Mouse (Mus musculus) liver, embryonic 11.5 days (tissue): ENCODE measurements around the gene Vmn1r67. TPM values are rescaled to one million over a fixed set of nuclear protein-coding genes. Genes with fewer than 3 reads are reported as not detected.

ENCODE experiments used
- ATAC-seq: fragments of 200-750 bp; cut with Nextera tagmentation; replicated peaks from 2 replicates; pipeline ENCODE4 v1.8.0; 2017; ENCODE audit warnings: moderate number of reproducible peaks, mild to moderate bottlenecking, moderate TSS enrichment, moderate library complexity; ENCODE audit not compliant: low FRiP score
- DNase-seq: peaks from one replicate; pipeline ENCODE4 v3.0.0-alpha.2; 2017; ENCODE audit warnings: low spot score
- H3K27ac ChIP-seq: fragments of 300-500 bp; sonication (generic); 2 replicates; pipeline ENCODE4 v1.5.1; 2014; ENCODE audit warnings: mild to moderate bottlenecking, low read depth, low read length, control low read depth
- H3K27me3 ChIP-seq: fragments of 300-500 bp; sonication (generic); replicated peaks from 2 replicates; pipeline ENCODE4 v1.6.1; 2014; ENCODE audit warnings: low read length, mixed read lengths; ENCODE audit not compliant: control insufficient read depth, insufficient read depth
- H3K36me3 ChIP-seq: fragments of 300-500 bp; sonication (generic); 2 replicates; pipeline ENCODE4 v1.6.1; 2014; ENCODE audit warnings: mild to moderate bottlenecking, low read length, moderate library complexity, mixed read lengths; ENCODE audit not compliant: control insufficient read depth, insufficient read depth
- H3K4me1 ChIP-seq: fragments of 300-500 bp; sonication (generic); replicated peaks from 2 replicates; pipeline ENCODE4 v1.6.1; 2014; ENCODE audit warnings: low read length, mixed read lengths; ENCODE audit not compliant: control insufficient read depth, insufficient read depth
- H3K4me2 ChIP-seq: fragments of 300-500 bp; sonication (generic); 2 replicates; pipeline ENCODE4 v1.6.1; 2014; ENCODE audit warnings: mild to moderate bottlenecking, control low read depth, moderate library complexity
- H3K4me3 ChIP-seq: fragments of 300-500 bp; sonication (generic); 2 replicates; pipeline ENCODE4 v1.5.1; 2014; ENCODE audit warnings: low read depth, low read length, control low read depth
- H3K9ac ChIP-seq: fragments of 300-500 bp; sonication (generic); 2 replicates; pipeline ENCODE4 v1.6.1; 2014; ENCODE audit warnings: low read depth, low read length, control low read depth
- H3K9me3 ChIP-seq: fragments of 300-500 bp; sonication (generic); 2 replicates; pipeline ENCODE4 v1.6.1; 2016; ENCODE audit warnings: low read length, inconsistent platforms, mixed read lengths; ENCODE audit not compliant: control insufficient read depth
- WGBS: fragments of 180-500 bp; shearing (Covaris S2); extraction: QIAGEN DNeasy Blood & Tissue Kit; methylation state at CpG from one replicate; pipeline ENCODE4 v1.1.7; 2014; 5-methylcytosine and 5-hydroxymethylcytosine counted together
- polyA plus RNA-seq: library from polyadenylated mRNA; unstranded; fragments of >200 nt; fragmentation: Nextera tagmentation; extraction: Ambion mirVana; gene quantifications from 2 replicates; pipeline ENCODE4 v1.2.1, GENCODE M21; 2014

The Vmn1r67 gene
- not detected in 2 replicates for polyA plus RNA-seq

DNA sequence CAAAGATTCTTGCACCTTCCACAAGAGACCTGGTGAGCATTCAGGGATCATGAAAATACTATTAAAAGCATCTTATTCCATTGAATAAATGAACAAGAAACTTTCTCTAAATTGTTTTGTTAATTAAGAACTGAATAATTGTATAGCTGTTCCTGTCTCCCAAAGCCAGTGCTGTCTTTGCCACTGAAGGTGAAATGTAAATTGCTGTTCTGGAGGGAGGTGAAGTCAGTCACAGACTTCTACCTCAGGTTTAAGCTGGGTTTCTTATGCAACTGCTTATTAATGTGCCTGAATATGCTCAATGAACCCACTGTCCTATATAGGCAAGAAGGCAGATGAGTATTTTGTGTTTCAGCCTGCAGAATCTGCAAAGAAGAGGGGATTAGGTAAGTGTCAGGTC, at the start of gene Vmn1r67:
Gene Vmn1r67, plus strand, starts transcription at position 301 of the 400 bp plus-strand sequence.
- DNase-seq (no peak), ATAC-seq (no peak)
- Histone ChIP-seq H3K9me3 (peaks cover 3% of the 10 kb centered on the region; the same call in 1 of the 2 replicates), H3K4me2 (no peak within 1 kb of the TSS), H3K9ac (no peak within 1 kb of the TSS), H3K27ac (no peak within 1 kb of the TSS), H3K4me1 (no peaks in the 10 kb centered on the region), H3K27me3 (no peaks in the 10 kb centered on the region), H3K4me3 (no peak within 1 kb of the TSS), H3K36me3 (no peaks in the 10 kb centered on the region)

DNA sequence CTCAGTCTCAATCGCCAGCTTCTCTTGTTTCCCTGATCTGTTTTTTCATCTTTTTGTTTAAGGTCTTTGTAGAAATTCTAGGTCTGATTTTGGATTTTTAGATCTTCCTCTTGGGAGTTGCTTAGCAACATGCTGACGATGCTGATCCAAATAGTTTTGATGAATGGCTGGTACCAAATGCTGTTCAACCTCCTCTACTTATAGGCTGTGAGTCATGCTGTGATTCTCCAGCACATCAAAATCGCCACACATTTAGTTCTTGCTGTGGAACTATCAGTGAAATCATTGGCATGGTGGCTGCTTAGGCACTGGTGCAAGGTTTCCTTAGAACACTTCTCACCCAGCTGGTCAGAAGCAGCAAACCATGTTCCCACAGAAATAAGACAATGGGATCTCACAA, 15.0 kb downstream of the Vmn1r67 start:
- ATAC-seq (no peak), DNase-seq (no peak)
- Histone ChIP-seq H3K4me1 (no peaks in the 10 kb centered on the region), H3K36me3 (no peaks in the 10 kb centered on the region), H3K4me3 (no peak overlapping the region), H3K9ac (no peak overlapping the region), H3K27me3 (no peaks in the 10 kb centered on the region), H3K4me2 (no peak overlapping the region), H3K9me3 (0 out of 2 replicates have a peak, but pooled peaks cover 7% of the 10 kb centered on the region), H3K27ac (no peak overlapping the region)
- 60% methylated on average over 3 of the region's 3 CpGs for WGBS

DNA sequence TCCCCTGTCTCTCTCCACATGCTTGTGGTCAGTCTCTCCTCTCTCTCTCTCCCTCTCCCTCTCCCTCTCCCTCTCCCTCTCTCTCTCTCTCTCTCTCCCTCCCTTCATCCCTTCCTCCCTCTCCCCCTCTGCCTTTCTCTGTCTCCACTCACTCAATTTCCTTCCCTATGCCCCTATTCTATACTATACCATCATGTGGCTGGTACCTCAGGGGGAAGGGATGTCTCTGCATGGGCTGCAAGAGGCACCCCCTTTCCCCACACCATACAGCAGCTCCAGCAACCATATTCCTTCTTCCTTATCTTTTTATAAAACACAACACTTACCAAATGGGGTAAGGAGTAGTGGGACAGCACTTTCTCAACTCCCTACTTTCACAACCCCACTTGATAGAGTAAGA, 36.7 kb downstream of the Vmn1r67 start:
- ATAC-seq (no peak), DNase-seq (no peak)
- Histone ChIP-seq H3K36me3 (no peaks in the 10 kb centered on the region), H3K4me2 (no peak overlapping the region), H3K9ac (no peak overlapping the region), H3K4me3 (no peak overlapping the region), H3K27ac (no peak overlapping the region), H3K27me3 (no peaks in the 10 kb centered on the region), H3K4me1 (no peaks in the 10 kb centered on the region), H3K9me3 (no peaks in the 10 kb centered on the region)

DNA sequence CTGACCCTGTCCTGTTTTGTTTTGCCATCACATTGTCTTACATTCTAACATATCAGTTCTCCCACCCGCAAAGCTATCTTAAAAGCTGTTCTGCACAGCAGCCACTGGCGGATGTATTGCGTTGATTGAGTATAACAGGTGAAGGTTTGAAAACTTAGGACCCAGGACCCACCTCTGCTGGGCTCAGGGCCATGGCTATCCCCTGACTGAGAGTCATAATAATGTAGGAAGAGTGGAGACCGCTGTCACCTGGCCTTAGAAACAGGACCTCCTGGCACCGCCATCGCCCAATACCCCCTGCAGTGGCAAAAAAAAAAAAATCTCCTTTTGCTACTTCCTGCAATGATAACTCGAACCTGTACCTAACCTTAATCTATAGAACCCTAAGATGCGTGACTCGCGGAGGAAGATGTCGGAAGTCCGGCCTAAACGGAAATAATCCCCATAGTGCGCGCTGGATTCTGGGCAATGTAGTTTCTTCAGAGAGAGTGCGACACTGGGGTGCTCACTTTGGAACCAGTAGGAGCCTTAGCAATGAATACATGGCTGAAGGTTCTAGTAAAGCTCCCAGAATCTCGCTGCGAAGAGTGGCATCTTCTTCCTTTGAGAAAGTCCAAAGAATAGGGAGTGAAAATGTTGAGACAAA, 37.6 kb downstream of the Vmn1r67 start:
- Histone ChIP-seq H3K36me3 (no peaks in the 10 kb centered on the region), H3K9me3 (no peaks in the 10 kb centered on the region), H3K4me3 (no peak overlapping the region), H3K27me3 (no peaks in the 10 kb centered on the region), H3K27ac (no peak overlapping the region), H3K9ac (no peak overlapping the region), H3K4me2 (no peak overlapping the region), H3K4me1 (no peaks in the 10 kb centered on the region)
- 60% methylated on average over 18 of the region's 18 CpGs for WGBS
- DNase-seq (no peak), ATAC-seq (no peak)

DNA sequence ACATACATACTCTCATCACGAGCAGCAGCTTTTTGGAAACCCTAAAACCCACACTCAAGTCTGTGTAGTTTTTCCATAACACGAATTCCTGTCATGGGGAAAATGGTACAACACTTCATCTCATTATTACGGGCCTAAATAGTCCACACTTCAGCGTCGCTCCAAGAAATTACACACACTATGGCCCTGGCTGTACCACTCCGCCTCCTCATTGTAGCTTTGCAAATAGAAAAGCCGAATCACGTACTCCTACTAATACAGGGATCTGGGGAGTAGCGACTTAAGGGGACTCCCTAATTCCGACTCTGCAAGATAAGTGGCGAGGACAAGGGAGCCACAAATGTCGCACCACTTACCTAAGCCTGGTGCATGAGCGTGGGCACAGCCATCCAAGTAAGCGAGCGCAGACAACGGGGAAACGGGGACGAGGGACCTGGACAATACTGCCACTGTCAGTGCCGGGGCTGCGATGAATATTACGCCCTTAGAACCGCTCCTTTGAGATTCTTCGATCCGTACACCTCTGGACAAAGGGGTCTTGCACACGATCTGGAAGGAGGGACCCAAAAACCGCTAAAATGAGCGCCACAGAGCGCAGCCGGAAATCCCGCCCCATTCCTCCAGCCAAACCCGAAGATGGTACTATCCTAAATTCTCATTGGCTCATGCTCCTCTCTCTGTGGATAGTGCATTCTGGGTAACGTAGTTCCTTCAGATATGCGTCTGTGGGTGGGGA, 51.8 kb downstream of the Vmn1r67 start, which contains the start of gene Zik1:
Gene Zik1, minus strand, starts transcription at position 609 of the 736 bp plus-strand sequence.
- H3K27me3 ChIP-seq: no peaks in the 10 kb centered on the region
- H3K27ac ChIP-seq: no peak within 1 kb of the TSS
- peak within 1 kb of the TSS; percentile 77 for H3K4me2 ChIP-seq
- WGBS: 3% methylated on average over 33 of the region's 33 CpGs
- no peaks in the 10 kb centered on the region for H3K9me3 ChIP-seq
- DNase-seq: peak; percentile 65
- peaks cover 13% of the 10 kb centered on the region; the same call in 1 of the 2 replicates for H3K36me3 ChIP-seq
- H3K4me3 ChIP-seq: peak within 1 kb of the TSS; percentile 69
- H3K9ac ChIP-seq: peak within 1 kb of the TSS; percentile 75
- ATAC-seq: peak; percentile 98
- H3K4me1 ChIP-seq: no peaks in the 10 kb centered on the region

DNA sequence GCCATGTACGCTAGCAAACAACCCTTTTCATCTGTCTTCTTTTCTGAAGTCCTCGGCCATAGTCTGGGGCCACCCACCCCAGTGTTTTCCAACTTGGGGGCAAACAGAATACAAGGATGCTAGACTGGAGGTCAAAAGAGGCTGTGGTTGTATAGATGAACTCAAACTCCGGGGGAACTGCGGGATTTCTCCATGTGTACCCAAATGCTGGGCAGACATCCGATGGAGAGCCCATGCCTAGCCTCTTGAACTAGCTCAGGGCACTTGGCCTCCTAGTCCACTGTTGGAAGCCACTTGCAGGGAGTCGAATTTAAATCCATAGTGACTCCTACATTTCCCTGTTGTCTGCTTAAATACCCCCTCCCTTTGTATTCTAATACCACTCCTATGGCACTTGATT, 52.4 kb downstream of the Vmn1r67 start:
- H3K27ac ChIP-seq: no peak overlapping the region
- no peaks in the 10 kb centered on the region for H3K27me3 ChIP-seq
- DNase-seq (no peak), ATAC-seq (no peak)
- no peaks in the 10 kb centered on the region for H3K9me3 ChIP-seq
- H3K4me3 ChIP-seq: peak overlapping the region; percentile 69; the same call in 1 of the 2 replicates
- 31% methylated on average over 6 of the region's 6 CpGs for WGBS
- peaks cover 8% of the 10 kb centered on the region; the same call in 1 of the 2 replicates for H3K36me3 ChIP-seq
- H3K9ac ChIP-seq: no peak overlapping the region
- no peaks in the 10 kb centered on the region for H3K4me1 ChIP-seq
- H3K4me2 ChIP-seq: peak overlapping the region; percentile 77

Other genes starting within 250 kb of the Vmn1r67 start
- not detected in 2 replicates for gene Vmn1r66, start 165.3 kb upstream of the Vmn1r67 start, polyA plus RNA-seq
- 9.9 and 10.5 TPM in 2 replicates for gene Zik1, start 52.1 kb downstream of the Vmn1r67 start, polyA plus RNA-seq
- not detected in 2 replicates for gene Vmn1r68, start 115.2 kb downstream of the Vmn1r67 start, polyA plus RNA-seq
- not detected in 2 replicates for gene Vmn1r69, start 170.3 kb downstream of the Vmn1r67 start, polyA plus RNA-seq
- gene Vmn1r70, start 188.2 kb downstream of the Vmn1r67 start, polyA plus RNA-seq: not detected in 2 replicates
- gene Nlrp4b, start 244.5 kb downstream of the Vmn1r67 start, polyA plus RNA-seq: not detected in 2 replicates